Mouse (Mus musculus) hindbrain, embryonic 10.5 days (tissue): ENCODE results near the gene Kntc1. TPM values are rescaled to one million over a fixed set of nuclear protein-coding genes. Genes with fewer than 3 reads are reported as not detected.
"Not testable (repeated sequence)": the region's sequence is repeated elsewhere in the genome, so short reads cannot be mapped to it uniquely, and the experiment has no call there.

Experiments used
- DNase-seq: peaks from one replicate; pipeline ENCODE4 v3.0.0-alpha.2; 2017; ENCODE audit warnings: low spot score
- H3K27ac ChIP-seq: fragments of 300-500 bp; sonication (generic); 2 replicates; pipeline ENCODE4 v1.5.1; 2016; ENCODE audit warnings: mild to moderate bottlenecking, moderate library complexity
- H3K27me3 ChIP-seq: fragments of 300-500 bp; sonication (generic); 2 replicates; pipeline ENCODE4 v1.6.1; 2016; ENCODE audit warnings: mild to moderate bottlenecking; ENCODE audit not compliant: poor library complexity, insufficient read depth, severe bottlenecking
- H3K36me3 ChIP-seq: fragments of 300-500 bp; sonication (generic); 2 replicates; pipeline ENCODE4 v1.6.1; 2016; ENCODE audit warnings: mild to moderate bottlenecking, moderate library complexity
- H3K4me1 ChIP-seq: fragments of 300-500 bp; sonication (generic); replicated peaks from 2 replicates; pipeline ENCODE4 v1.6.1; 2016; ENCODE audit warnings: mild to moderate bottlenecking
- H3K4me3 ChIP-seq: fragments of 300-500 bp; sonication (generic); 2 replicates; pipeline ENCODE4 v1.5.1; 2016; ENCODE audit warnings: mild to moderate bottlenecking, moderate library complexity
- H3K9me3 ChIP-seq: fragments of 300-500 bp; sonication (generic); 2 replicates; pipeline ENCODE4 v1.6.1; 2016; ENCODE audit warnings: mild to moderate bottlenecking, moderate library complexity
- WGBS: fragments of 180-500 bp; shearing (Covaris S2); methylation state at CpG from one replicate; pipeline ENCODE4 v1.1.7; 2016; 5-methylcytosine and 5-hydroxymethylcytosine counted together
- polyA plus RNA-seq: library from polyadenylated mRNA; unstranded; fragments of >200 nt; fragmentation: Nextera tagmentation; extraction: Ambion mirVana; gene quantifications from 2 replicates; pipeline ENCODE4 v1.2.1, GENCODE M21; 2016

The Kntc1 gene
- 31.0 and 43.3 TPM in 2 replicates for polyA plus RNA-seq

DNA sequence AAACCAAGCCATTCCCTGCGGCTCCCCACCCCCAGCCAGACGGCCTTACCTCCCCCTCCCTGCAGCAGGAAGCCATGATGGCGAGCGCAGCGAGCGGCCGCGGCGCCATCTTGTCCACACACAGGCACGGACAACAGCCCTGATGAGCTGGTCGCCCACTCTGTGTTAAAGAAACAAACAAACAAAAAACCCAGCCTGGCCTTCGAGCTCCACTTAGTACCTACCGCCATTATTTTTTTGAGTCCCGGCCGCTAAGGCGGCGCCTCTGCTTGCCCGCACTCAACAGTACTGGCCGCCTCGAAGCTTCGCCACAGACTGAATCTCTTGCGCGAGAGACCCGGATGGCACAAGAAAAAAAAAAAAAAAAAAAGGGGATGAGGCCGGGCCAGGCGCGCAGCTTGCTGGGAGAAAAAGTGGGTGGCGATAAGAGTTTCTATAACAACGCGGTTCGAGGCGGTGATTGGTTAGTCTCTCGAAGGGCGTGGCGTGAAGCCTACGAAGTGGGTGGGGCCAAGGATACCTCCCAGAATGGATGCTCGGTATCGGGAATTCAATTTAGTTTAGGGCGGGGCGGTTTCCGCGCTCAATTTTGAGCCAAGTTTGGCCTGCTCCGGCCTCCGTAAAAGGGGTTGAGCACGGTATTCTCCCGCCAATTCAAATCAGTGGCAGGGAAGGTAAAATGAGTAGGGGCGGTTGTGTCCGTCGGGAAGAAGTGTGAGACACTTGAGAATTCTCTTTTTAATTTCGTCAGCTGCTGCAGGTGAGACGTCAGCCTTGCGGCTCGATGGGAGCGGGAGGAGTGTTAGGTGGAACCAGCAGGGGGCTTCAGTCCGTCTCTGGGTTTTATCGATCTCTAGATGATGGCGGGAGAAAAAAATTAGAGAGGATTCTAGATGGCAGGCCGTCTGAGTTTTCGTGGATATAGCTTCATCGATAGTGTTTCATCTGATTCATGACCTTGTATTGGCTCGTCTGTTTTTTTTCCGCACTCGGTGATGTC lies at the start of gene Kntc1, which contains the start of gene Rsrc2:
Gene Kntc1 (plus strand): TSS at position 652 of the 1,000 bp plus-strand sequence.
Gene Rsrc2 (minus strand): TSS at position 350 of the 1,000 bp plus-strand sequence.
- peaks cover 51% of the 10 kb centered on the region for H3K36me3 ChIP-seq
- under 1% methylated on average over 63 of the region's 63 CpGs for WGBS

DNA sequence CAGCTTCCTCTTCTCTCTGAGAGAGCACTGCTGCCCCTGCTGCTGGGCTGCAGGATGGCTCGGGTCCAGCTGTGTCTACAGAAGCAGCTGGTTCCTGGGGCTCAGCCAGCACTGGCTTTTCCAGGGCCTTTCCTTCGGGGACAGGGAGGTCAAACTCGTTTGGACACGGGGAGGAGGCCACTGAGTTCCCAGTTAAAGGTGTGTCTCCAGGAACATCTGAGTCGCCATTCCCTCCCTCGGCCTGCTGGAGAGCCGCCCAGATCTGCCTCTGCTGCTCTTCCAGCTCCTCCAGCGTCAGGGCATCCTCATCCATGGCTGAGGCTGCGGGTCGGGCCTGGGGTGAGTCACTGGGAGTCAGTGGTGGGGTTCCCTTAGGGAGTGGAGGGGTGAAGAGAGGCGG lies 48.9 kb upstream of the Kntc1 start:
- 83% methylated on average over 11 of the region's 11 CpGs for WGBS
- Histone ChIP-seq H3K4me1 (no peaks in the 10 kb centered on the region), H3K9me3 (no peaks in the 10 kb centered on the region), H3K36me3 (peaks cover 87% of the 10 kb centered on the region), H3K4me3 (no peak overlapping the region), H3K27me3 (no peaks in the 10 kb centered on the region), H3K27ac (no peak overlapping the region)
- DNase-seq = no peak

More for the DNA sequence above, at the start of gene Kntc1, which contains the start of gene Rsrc2:
- Histone ChIP-seq H3K9me3 (no peaks in the 10 kb centered on the region), H3K4me3 (peak within 1 kb of the TSS; percentile 84), H3K27ac (peak within 1 kb of the TSS; percentile 98), H3K27me3 (no peaks in the 10 kb centered on the region), H3K4me1 (peaks cover 28% of the 10 kb centered on the region)
- peak; percentile 99 for DNase-seq

DNA sequence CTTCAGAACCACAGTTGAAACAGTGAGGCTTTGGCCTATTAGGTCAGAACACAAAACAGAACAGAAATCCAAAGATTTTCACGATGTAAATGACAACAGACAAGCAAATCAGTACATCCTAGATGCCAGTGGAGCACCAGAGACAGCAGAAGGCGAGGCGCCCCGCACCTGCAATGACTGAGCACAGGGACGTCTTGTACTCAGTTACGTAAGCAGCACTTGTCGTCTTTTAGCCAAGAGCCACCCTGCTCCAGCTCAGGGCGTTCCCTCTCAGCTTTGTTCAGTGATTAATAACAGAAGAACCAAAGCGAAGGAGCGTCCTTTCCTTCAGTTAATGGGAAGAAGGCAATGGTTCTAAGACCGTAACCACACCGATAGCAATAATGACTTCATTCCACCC lies 40.9 kb upstream of the Kntc1 start:
- peaks cover 100% of the 10 kb centered on the region for H3K36me3 ChIP-seq
- no peak overlapping the region for H3K27ac ChIP-seq
- DNase-seq = no peak
- H3K4me1 ChIP-seq = no peaks in the 10 kb centered on the region
- WGBS = 94% methylated on average over 12 of the region's 12 CpGs
- H3K9me3 ChIP-seq = no peaks in the 10 kb centered on the region
- H3K4me3 ChIP-seq = no peak overlapping the region
- H3K27me3 ChIP-seq = no peaks in the 10 kb centered on the region

DNA sequence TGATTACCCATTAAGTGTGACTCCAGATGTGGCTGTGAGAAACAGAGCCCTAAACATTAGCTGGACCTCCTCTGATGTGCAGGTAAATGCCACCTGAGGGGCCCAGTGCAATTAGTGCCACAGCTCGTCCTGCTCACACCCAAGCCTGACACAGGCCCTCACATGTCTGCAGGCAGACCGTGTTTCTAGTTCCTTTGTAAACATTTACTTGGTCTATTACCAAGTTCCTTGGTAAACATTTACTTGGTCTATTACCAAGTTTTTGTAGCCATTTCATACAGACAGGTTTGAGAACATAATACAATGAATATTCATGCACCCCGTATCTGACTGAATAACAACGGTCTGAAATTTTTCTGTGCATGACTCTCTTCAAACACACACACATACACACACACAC lies 39.9 kb upstream of the Kntc1 start:
- no peak overlapping the region for H3K4me3 ChIP-seq
- no peaks in the 10 kb centered on the region for H3K27me3 ChIP-seq
- H3K9me3 ChIP-seq = no peaks in the 10 kb centered on the region
- 90% methylated on average over 4 of the region's 4 CpGs for WGBS
- peaks cover 100% of the 10 kb centered on the region for H3K36me3 ChIP-seq
- DNase-seq = no peak
- no peaks in the 10 kb centered on the region for H3K4me1 ChIP-seq
- H3K27ac ChIP-seq = no peak overlapping the region

DNA sequence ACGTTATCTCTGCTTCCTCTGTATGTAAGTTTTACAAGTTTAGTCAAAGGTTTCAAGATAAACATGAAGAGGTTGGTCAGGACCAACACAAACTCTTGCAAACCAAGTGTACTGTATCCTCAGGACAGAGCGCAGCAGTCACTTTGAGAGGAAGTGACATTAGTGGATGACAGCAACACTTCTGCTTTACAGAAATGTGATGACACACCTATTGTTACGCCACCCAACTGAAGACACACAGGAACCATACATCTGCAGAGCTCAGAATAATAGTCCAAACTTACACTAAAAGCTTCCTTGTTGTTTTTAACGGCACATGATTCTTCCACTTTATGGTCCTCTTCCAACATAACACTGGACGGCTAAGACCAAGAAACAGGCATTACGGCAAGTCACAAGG lies 35.7 kb upstream of the Kntc1 start:
- Histone ChIP-seq H3K27ac (no peak overlapping the region), H3K4me1 (peaks cover 16% of the 10 kb centered on the region), H3K27me3 (no peaks in the 10 kb centered on the region), H3K4me3 (no peak overlapping the region), H3K9me3 (no peaks in the 10 kb centered on the region), H3K36me3 (peaks cover 98% of the 10 kb centered on the region)
- no peak for DNase-seq
- 95% methylated on average over 6 of the region's 6 CpGs for WGBS

DNA sequence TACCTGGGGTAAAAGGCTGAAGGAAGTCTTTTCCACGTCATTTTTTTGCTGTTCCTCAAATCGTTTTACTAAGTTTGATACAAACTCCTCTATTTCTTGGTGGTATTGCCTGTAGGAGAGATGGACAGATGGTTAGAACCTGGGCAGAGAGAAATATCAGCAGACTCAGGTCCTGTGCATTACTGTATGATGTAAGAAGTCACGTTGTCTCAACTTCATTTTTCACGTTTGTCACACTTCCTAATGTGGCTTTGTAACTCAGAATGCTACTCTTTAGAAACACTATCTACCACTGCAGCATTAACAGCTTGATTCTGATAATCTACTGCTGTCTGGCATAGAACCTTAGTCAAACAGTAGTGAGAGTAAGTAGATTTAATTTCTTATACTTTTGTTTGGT lies 34.9 kb upstream of the Kntc1 start:
- no peak overlapping the region for H3K27ac ChIP-seq
- peaks cover 90% of the 10 kb centered on the region for H3K36me3 ChIP-seq
- DNase-seq = no peak
- WGBS = 92% methylated on average over 4 of the region's 4 CpGs
- H3K9me3 ChIP-seq = no peaks in the 10 kb centered on the region
- H3K27me3 ChIP-seq = no peaks in the 10 kb centered on the region
- no peak overlapping the region for H3K4me3 ChIP-seq
- H3K4me1 ChIP-seq = peaks cover 25% of the 10 kb centered on the region

DNA sequence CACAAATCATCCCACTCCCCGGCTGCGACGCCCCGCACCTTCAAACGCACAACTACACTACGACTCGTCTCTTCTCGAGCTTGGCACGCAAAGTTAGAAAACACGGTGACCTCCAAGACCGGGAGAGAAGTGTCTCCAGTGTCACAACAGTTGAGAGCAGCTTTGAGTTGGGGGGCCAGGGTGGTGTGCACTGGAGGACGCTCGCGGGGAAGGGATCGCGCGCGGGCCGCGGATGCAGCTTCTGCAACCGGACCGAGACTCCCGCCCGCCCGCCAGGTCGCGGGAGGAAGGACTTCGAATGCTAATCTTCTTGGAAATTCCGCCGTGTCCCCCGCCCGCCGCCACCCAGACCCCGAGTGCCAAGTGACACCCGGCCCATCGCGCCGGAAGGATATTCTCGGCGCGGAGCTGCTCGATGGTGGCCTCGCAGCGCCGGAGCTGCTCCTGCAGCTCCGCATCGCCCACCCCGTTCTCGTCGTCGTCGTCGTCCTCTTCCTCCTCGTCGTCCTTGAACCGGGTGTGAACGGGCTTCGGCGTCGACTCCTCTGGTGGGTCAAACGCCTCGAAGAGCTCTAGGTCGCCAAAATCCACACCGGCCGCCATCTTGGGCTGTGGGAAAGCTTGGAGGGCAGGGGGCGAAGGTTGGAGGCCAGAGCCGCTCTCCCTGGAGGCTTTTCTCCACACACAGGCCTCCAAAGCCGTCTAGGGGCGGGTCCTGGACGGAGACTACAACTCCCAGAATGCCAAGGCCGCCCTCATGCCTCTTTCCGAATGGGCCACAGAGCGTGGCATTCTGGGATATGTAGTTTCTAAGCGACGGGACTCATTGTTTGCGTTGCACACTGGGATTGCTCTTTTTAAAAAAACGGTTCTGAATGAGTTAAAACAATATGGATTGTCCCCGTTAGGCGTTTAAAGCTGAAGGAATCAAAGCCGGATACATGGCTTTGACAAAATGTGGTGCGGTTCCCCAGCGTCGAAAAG lies 28.9 kb upstream of the Kntc1 start, which contains the start of gene Zcchc8:
Gene Zcchc8 (minus strand): TSS at position 773 of the 984 bp plus-strand sequence.
- H3K9me3 ChIP-seq = no peaks in the 10 kb centered on the region
- peak within 1 kb of the TSS; percentile 85 for H3K4me3 ChIP-seq
- WGBS = under 1% methylated on average over 83 of the region's 83 CpGs
- no peaks in the 10 kb centered on the region for H3K27me3 ChIP-seq
- H3K27ac ChIP-seq = peak within 1 kb of the TSS; percentile 95
- H3K4me1 ChIP-seq = peaks cover 31% of the 10 kb centered on the region
- peak; percentile 98 for DNase-seq
- peaks cover 30% of the 10 kb centered on the region for H3K36me3 ChIP-seq

DNA sequence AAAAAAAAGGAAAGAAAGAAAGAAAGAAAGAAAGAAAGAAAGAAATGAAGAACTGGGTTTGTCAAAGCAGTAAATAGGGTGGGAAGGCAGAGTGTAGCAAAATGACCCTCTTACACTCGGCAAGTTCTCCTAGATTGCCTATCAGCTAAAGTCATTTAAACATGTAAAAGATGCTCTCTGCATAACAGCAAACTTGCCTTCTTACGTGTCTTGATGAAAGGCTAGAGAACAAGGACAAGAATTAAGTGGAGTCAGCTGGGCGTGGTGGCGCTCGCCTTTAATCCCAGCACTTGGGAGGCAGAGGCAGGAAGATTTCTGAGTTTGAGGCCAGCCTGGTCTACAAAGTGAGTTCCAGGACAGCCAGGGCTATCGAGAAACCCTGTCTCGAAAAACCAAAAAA lies 25.7 kb upstream of the Kntc1 start:
- peaks cover 16% of the 10 kb centered on the region for H3K36me3 ChIP-seq
- not testable (repeated sequence) for H3K9me3 ChIP-seq, DNase-seq, H3K27ac ChIP-seq, H3K4me3 ChIP-seq, H3K27me3 ChIP-seq
- WGBS = 90% methylated on average over 7 of the region's 7 CpGs
- H3K4me1 ChIP-seq = peaks cover 14% of the 10 kb centered on the region

DNA sequence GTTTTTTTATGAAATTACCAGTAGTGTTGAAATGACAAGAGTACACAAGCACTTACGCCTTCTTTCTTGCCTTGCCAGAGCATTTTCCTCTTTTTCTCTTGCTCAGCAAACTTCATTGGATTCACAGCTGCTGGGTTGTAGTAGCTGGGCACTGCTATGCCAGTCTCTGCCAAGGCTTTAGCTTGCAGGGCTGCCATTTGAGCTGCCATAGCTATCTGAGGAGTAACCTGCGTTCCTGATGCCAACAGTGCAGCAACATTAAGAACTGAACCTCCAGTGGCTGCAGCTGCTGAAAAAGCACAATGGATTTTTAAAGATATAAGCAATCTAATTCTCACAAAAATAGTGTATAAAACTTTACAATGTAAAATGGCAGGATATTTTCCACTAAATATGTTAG lies 18.5 kb upstream of the Kntc1 start:
- no peaks in the 10 kb centered on the region for H3K9me3 ChIP-seq
- H3K36me3 ChIP-seq = peaks cover 88% of the 10 kb centered on the region
- no peaks in the 10 kb centered on the region for H3K4me1 ChIP-seq
- DNase-seq = no peak
- no peak overlapping the region for H3K27ac ChIP-seq
- no peaks in the 10 kb centered on the region for H3K27me3 ChIP-seq
- no peak overlapping the region for H3K4me3 ChIP-seq
- WGBS = 97% methylated on average over 2 of the region's 2 CpGs

DNA sequence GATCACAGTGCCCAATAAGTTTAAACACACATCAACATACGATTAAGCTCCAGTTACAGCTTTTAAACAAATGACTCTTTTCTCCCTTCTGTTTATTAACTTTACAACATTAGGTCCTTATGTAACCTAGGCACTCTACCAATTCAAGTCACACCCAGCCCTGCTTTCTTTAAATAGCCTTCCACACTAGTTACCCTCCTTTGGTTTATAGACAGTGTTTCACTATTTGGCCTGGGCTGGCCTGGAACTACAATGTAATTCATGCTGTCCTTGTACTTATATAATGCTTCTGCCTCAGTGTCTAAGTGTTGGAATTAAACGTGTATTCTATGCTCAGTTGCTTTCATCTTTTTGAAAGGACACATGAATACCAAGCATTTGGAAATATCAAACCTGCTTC lies 5.2 kb upstream of the Kntc1 start:
- WGBS = 95% methylated on average over 2 of the region's 2 CpGs
- Histone ChIP-seq H3K4me1 (peaks cover 19% of the 10 kb centered on the region), H3K9me3 (no peaks in the 10 kb centered on the region), H3K36me3 (peaks cover 76% of the 10 kb centered on the region), H3K27me3 (no peaks in the 10 kb centered on the region), H3K27ac (no peak overlapping the region), H3K4me3 (no peak overlapping the region)
- DNase-seq = no peak

DNA sequence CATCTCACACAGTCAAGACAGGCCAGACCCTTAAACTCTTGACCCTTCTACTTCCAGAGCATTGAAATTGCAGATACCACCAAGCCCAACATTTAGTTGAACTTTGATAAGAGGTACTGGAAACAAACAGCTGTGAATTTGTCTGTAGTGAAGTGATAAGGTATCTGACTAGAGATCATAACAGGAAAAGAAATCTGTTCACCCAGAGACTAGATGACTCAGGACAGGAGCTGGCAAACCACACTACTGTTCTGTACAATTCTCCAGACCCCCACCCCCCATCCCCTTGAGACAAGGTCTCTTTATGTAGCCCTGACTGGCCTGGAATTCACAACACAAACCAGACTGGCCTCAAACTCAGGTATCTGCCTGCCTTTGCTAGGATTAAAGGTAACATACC lies 3.3 kb upstream of the Kntc1 start:
- Histone ChIP-seq H3K27ac (no peak overlapping the region), H3K27me3 (no peaks in the 10 kb centered on the region), H3K36me3 (peaks cover 58% of the 10 kb centered on the region), H3K9me3 (no peaks in the 10 kb centered on the region), H3K4me3 (peak overlapping the region; percentile 84), H3K4me1 (peaks cover 28% of the 10 kb centered on the region)
- no peak for DNase-seq

DNA sequence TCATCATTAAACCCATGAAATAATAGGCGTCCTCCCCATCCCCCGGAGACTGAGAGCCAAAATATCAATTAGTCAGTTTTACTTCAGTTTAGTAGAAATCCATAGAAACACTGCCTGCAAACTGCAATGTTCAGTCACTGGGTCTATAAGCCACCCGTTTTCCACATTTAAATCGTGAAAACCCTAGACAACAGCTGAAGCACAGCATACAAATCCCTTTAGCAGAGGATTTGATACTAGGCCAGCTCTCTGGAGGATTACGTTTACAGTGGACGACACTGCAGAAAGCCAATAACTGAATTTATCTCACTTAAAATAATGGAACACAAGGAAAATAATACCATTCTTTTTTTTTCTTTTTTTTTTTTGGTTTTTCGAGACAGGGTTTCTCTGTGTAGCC lies 1.9 kb upstream of the Kntc1 start:
- H3K9me3 ChIP-seq = no peaks in the 10 kb centered on the region
- no peak overlapping the region for H3K27ac ChIP-seq
- DNase-seq = no peak
- H3K36me3 ChIP-seq = peaks cover 54% of the 10 kb centered on the region
- H3K4me3 ChIP-seq = peak overlapping the region; percentile 84
- H3K4me1 ChIP-seq = peaks cover 28% of the 10 kb centered on the region
- H3K27me3 ChIP-seq = no peaks in the 10 kb centered on the region
- 49% methylated on average over 7 of the region's 7 CpGs for WGBS
